Mouse (Mus musculus) embryonic facial prominence, embryonic 11.5 days (tissue): ENCODE data around the gene Hmga1b. TPM values are rescaled to one million over a fixed set of nuclear protein-coding genes. Genes with fewer than 3 reads are reported as not detected.
"Not testable (repeated sequence)": the region's sequence is repeated elsewhere in the genome, so short reads cannot be mapped to it uniquely, and the experiment has no call there.

ENCODE experiments used
- ATAC-seq: fragments of 200-750 bp; cut with Nextera tagmentation; replicated peaks from 2 replicates; pipeline ENCODE4 v1.8.0; 2017; ENCODE audit warnings: low read depth; ENCODE audit not compliant: insufficient number of reproducible peaks, low FRiP score, low TSS enrichment
- DNase-seq: peaks from one replicate; pipeline ENCODE4 v3.0.0-alpha.2; 2015; ENCODE audit warnings: low spot score
- H3K27ac ChIP-seq: fragments of 300-500 bp; sonication (generic); replicated peaks from 2 replicates; pipeline ENCODE4 v1.5.1; 2014; ENCODE audit warnings: mild to moderate bottlenecking, low read depth, low read length, control low read depth
- H3K27me3 ChIP-seq: fragments of 300-500 bp; sonication (generic); 2 replicates; pipeline ENCODE4 v1.6.1; 2014; ENCODE audit warnings: mild to moderate bottlenecking, low read length, moderate library complexity, mixed read lengths; ENCODE audit not compliant: control insufficient read depth, insufficient read depth
- H3K36me3 ChIP-seq: fragments of 300-500 bp; sonication (generic); replicated peaks from 2 replicates; pipeline ENCODE4 v1.6.1; 2014; ENCODE audit warnings: low read depth, mild to moderate bottlenecking, low read length, moderate library complexity, mixed read lengths; ENCODE audit not compliant: control insufficient read depth, insufficient read depth
- H3K4me1 ChIP-seq: fragments of 300-500 bp; sonication (generic); 2 replicates; pipeline ENCODE4 v1.6.1; 2014; ENCODE audit warnings: low read length, mixed read lengths; ENCODE audit not compliant: control insufficient read depth, insufficient read depth
- H3K4me2 ChIP-seq: fragments of 300-500 bp; sonication (generic); 2 replicates; pipeline ENCODE4 v1.6.1; 2014; ENCODE audit warnings: low read depth, mild to moderate bottlenecking, control low read depth, low read length, moderate library complexity
- H3K4me3 ChIP-seq: fragments of 300-500 bp; sonication (generic); 2 replicates; pipeline ENCODE4 v1.5.1; 2014; ENCODE audit warnings: low read depth, low read length, control low read depth
- H3K9ac ChIP-seq: fragments of 300-500 bp; sonication (generic); replicated peaks from 2 replicates; pipeline ENCODE4 v1.6.1; 2014; ENCODE audit warnings: mild to moderate bottlenecking, control low read depth, low read length
- H3K9me3 ChIP-seq: fragments of 300-500 bp; sonication (generic); replicated peaks from 2 replicates; pipeline ENCODE4 v1.6.1; 2016; ENCODE audit warnings: mild to moderate bottlenecking, low read length, inconsistent platforms, mixed read lengths; ENCODE audit not compliant: control insufficient read depth
- WGBS: fragments of 180-500 bp; shearing (Covaris S2); extraction: QIAGEN DNeasy Blood & Tissue Kit; methylation state at CpG from one replicate; pipeline ENCODE4 v1.1.7; 2014; 5-methylcytosine and 5-hydroxymethylcytosine counted together
- polyA plus RNA-seq: library from polyadenylated mRNA; unstranded; fragments of >200 nt; fragmentation: Nextera tagmentation; extraction: Ambion mirVana; gene quantifications from 2 replicates; pipeline ENCODE4 v1.2.1, GENCODE M21; 2014

Gene Hmga1b
- polyA plus RNA-seq, 1 experiment from 2014 or later: 9.0 TPM

- not testable (repeated sequence) for H3K9me3 ChIP-seq, H3K4me3 ChIP-seq, H3K36me3 ChIP-seq, H3K27me3 ChIP-seq, H3K27ac ChIP-seq, H3K9ac ChIP-seq, DNase-seq, H3K4me1 ChIP-seq, H3K4me2 ChIP-seq
- 0% methylated on average over 6 of the region's 23 CpGs for WGBS
- peak; percentile 53; the same call in 1 of the 2 replicates for ATAC-seq
Observed at GRCm38 (mm10) chr11:120763121-120763999, 766 bp downstream of the Hmga1b start.

DNA sequence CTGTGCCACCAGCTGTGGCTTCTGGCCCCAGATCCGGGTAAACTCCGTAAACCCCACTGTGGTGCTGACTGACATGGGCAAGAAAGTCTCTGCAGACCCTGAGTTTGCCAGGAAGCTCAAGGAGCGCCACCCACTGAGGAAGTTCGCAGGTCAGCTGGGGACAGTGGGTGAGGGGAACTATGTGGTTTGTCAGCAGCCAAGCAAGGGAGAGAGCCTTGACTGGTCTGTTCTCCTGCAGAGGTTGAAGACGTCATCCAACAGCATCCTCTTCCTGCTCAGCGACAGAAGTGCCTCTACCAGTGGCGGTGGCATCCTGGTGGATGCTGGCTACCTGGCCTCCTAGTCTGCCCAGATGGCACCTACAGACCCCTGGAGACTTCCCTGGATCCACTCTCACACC lies 4.4 kb downstream of the Hmga1b start:
- not testable (repeated sequence) for H3K9ac ChIP-seq, H3K4me3 ChIP-seq, DNase-seq, H3K27me3 ChIP-seq, H3K4me2 ChIP-seq, H3K4me1 ChIP-seq, H3K36me3 ChIP-seq, H3K9me3 ChIP-seq, H3K27ac ChIP-seq, ATAC-seq
- 81% methylated on average over 3 of the region's 7 CpGs for WGBS

DNA sequence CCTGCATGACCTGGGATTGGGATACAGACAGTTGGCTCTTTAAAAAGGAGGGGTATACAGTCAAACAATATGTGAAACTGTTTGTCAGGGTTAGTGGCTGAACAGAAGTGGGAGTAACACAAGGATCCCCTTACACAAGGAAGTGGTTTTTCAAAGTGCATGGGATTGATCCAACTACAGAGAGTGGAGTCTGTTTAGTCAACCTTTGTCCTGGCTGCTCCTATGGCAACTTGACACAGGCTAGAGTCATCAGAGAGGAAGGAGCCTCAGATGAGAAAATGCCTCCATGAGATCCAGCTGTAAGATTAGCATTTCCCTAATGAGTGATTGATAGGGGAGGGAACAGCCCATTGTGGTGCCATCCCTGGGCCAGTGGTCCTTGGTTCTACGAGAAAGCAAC lies 5.6 kb downstream of the Hmga1b start:
- no peak overlapping the region for H3K27ac ChIP-seq
- ATAC-seq: no peak
- no peak overlapping the region for H3K4me2 ChIP-seq
- no peak overlapping the region for H3K4me3 ChIP-seq
- H3K4me1 ChIP-seq: no peaks in the 10 kb centered on the region
- H3K36me3 ChIP-seq: no peaks in the 10 kb centered on the region
- no peaks in the 10 kb centered on the region for H3K27me3 ChIP-seq
- no peak overlapping the region for H3K9ac ChIP-seq
- no peaks in the 10 kb centered on the region for H3K9me3 ChIP-seq
- 70% methylated on average over 1 of the region's 1 CpGs for WGBS
- no peak for DNase-seq

GRCm38 (mm10) chr11:120772749-120773148 lies 10.2 kb downstream of the Hmga1b start:
- DNase-seq (no peak), ATAC-seq (no peak)
- no peaks in the 10 kb centered on the region for H3K9me3 ChIP-seq
- no peak overlapping the region for H3K27ac ChIP-seq
- no peak overlapping the region for H3K9ac ChIP-seq
- H3K4me3 ChIP-seq: no peak overlapping the region
- H3K4me1 ChIP-seq: no peaks in the 10 kb centered on the region
- WGBS: 92% methylated on average over 3 of the region's 3 CpGs
- no peaks in the 10 kb centered on the region for H3K36me3 ChIP-seq
- H3K27me3 ChIP-seq: no peaks in the 10 kb centered on the region
- H3K4me2 ChIP-seq: no peak overlapping the region

DNA sequence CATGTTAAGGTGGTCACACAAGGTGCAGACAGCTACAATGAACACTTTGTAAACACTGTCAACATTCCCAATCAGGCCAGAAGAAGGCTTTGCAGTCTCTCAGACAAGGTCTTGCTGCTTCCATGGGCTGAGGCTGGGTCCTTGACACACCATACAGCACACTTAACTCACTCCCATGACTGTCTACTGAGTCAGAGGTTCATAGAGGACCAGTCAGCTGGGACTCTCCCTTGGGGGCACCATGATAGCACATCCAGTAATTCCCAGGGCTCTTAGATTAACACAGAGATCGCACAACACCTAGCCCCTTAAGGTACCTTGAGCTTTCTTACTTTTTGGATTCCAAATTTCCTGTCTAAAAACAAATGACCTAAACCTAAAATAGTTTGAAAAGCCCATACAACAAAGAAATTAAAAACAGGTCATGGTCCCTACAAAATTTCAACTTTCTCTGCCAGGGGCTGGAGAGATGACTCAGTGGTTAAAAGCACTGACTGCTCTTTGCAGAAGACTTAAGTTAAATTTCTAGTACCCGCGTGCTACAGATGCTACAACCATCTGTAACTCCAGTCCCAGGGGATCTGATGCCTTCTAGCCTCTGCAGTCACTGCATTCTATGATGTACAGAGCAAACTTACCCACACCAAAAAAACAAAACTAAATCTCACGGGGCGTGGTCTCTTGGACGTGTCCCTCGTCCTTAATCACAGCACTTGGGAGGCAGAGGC lies 11.0 kb downstream of the Hmga1b start:
- Histone ChIP-seq H3K27me3 (no peaks in the 10 kb centered on the region), H3K4me2 (no peak overlapping the region), H3K27ac (no peak overlapping the region), H3K4me1 (no peaks in the 10 kb centered on the region), H3K4me3 (no peak overlapping the region), H3K9ac (no peak overlapping the region), H3K36me3 (no peaks in the 10 kb centered on the region), H3K9me3 (no peaks in the 10 kb centered on the region)
- no peak for ATAC-seq
- WGBS: 84% methylated on average over 7 of the region's 7 CpGs
- no peak for DNase-seq

- ATAC-seq (peak; percentile 75), DNase-seq (peak; percentile 92)
- Histone ChIP-seq H3K36me3 (no peaks in the 10 kb centered on the region), H3K4me3 (no peak overlapping the region), H3K4me1 (no peaks in the 10 kb centered on the region), H3K4me2 (no peak overlapping the region), H3K27me3 (no peaks in the 10 kb centered on the region), H3K27ac (no peak overlapping the region), H3K9ac (no peak overlapping the region), H3K9me3 (no peaks in the 10 kb centered on the region)
- WGBS: 28% methylated on average over 15 of the region's 15 CpGs
Observed at GRCm38 (mm10) chr11:120775774-120776469, 13.3 kb downstream of the Hmga1b start.

DNA sequence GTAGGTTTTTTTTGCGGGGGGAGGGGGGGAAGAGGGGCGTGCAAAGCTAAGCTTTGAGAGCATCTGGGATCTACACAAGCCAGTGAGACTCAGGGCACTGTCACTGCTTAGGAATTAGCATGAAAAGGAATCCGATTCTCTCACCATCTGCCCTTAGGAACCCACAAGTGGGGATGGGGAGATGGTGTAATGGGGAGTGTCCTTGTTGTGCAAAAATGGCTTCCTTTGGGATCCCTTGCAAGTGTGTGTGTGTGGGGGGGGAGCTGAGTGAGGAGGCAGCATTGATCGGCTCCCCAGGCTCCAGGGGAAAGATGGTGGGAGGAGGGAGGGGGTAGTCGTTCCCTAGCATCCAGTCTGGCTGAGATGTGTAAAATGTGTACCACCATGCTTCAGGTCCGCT lies 14.5 kb downstream of the Hmga1b start:
- no peak for ATAC-seq
- Histone ChIP-seq H3K4me3 (no peak overlapping the region), H3K9me3 (no peaks in the 10 kb centered on the region), H3K36me3 (no peaks in the 10 kb centered on the region), H3K27me3 (no peaks in the 10 kb centered on the region), H3K9ac (no peak overlapping the region), H3K4me1 (no peaks in the 10 kb centered on the region), H3K27ac (no peak overlapping the region), H3K4me2 (no peak overlapping the region)
- WGBS: 33% methylated on average over 6 of the region's 6 CpGs
- DNase-seq: no peak
